Mouse (Mus musculus): ENCODE data around the gene Phc1. TPM values are rescaled to one million over a fixed set of nuclear protein-coding genes. Genes with fewer than 3 reads are reported as not detected.
"Not testable (repeated sequence)": the region's sequence is repeated elsewhere in the genome, so short reads cannot be mapped to it uniquely, and the experiment has no call there.

Phc1 gene
- polyA plus RNA-seq, 1 experiment from 2014 or later: 14.0 TPM

- WGBS: 60% methylated on average over 8 of the region's 8 CpGs
- ATAC-seq (replicated peaks; ENCODE audit: low FRiP score, low read depth): no peak
Observed at GRCm38 (mm10) chr6:122382046-122382445, 41.7 kb upstream of the Phc1 start.

GRCm38 (mm10) chr6:122368245-122368644 is 27.9 kb upstream of the Phc1 start:
- H3K27me3 ChIP-seq (ENCODE audit: insufficient read depth, low read length): no peaks in the 10 kb centered on the region
- no peak for TF ChIP-seq CTCF (IDR thresholded peaks at IDR 0.05; ENCODE audit: low read depth)
- ATAC-seq (replicated peaks; ENCODE audit: low FRiP score, low read depth) (no peak), DNase-seq (ENCODE audit: low spot score) (no peak)
- no peaks in the 10 kb centered on the region for H3K4me1 ChIP-seq (replicated peaks; ENCODE audit: insufficient read depth, low read length)
- no peaks in the 10 kb centered on the region for H3K9me3 ChIP-seq (replicated peaks; ENCODE audit: low read length)
- 86% methylated on average over 3 of the region's 3 CpGs for WGBS
- H3K9ac ChIP-seq (ENCODE audit: low read depth, low read length): no peak overlapping the region
- no peaks in the 10 kb centered on the region for H3K36me3 ChIP-seq (ENCODE audit: insufficient read depth, low read length)
- H3K4me3 ChIP-seq (replicated peaks; ENCODE audit: low read depth, low read length): no peak overlapping the region
- no peak overlapping the region for H3K4me2 ChIP-seq (ENCODE audit: low read length)
- no peak overlapping the region for H3K27ac ChIP-seq

More at GRCm38 (mm10) chr6:122382046-122382445, 41.7 kb upstream of the Phc1 start:
- TF ChIP-seq CTCF (IDR thresholded peaks at IDR 0.05; ENCODE audit: low read depth): no peak
- Histone ChIP-seq H3K4me3 (replicated peaks; ENCODE audit: low read depth, low read length) (no peak overlapping the region), H3K9me3 (replicated peaks; ENCODE audit: low read length) (no peaks in the 10 kb centered on the region), H3K4me2 (ENCODE audit: low read length) (no peak overlapping the region), H3K4me1 (replicated peaks; ENCODE audit: insufficient read depth, low read length) (no peaks in the 10 kb centered on the region), H3K36me3 (ENCODE audit: insufficient read depth, low read length) (no peaks in the 10 kb centered on the region), H3K9ac (ENCODE audit: low read depth, low read length) (no peak overlapping the region), H3K27ac (no peak overlapping the region), H3K27me3 (ENCODE audit: insufficient read depth, low read length) (no peaks in the 10 kb centered on the region)
- DNase-seq (ENCODE audit: low spot score): no peak

GRCm38 (mm10) chr6:122366976-122367375 is 26.6 kb upstream of the Phc1 start:
- Histone ChIP-seq H3K27me3 (ENCODE audit: insufficient read depth, low read length) (no peaks in the 10 kb centered on the region), H3K4me2 (ENCODE audit: low read length) (no peak overlapping the region), H3K4me3 (replicated peaks; ENCODE audit: low read depth, low read length) (no peak overlapping the region), H3K4me1 (replicated peaks; ENCODE audit: insufficient read depth, low read length) (no peaks in the 10 kb centered on the region), H3K36me3 (ENCODE audit: insufficient read depth, low read length) (no peaks in the 10 kb centered on the region), H3K9ac (ENCODE audit: low read depth, low read length) (no peak overlapping the region), H3K27ac (no peak overlapping the region), H3K9me3 (replicated peaks; ENCODE audit: low read length) (no peaks in the 10 kb centered on the region)
- no peak for DNase-seq (ENCODE audit: low spot score)
- no peak for ATAC-seq (replicated peaks; ENCODE audit: low FRiP score, low read depth)
- 50% methylated on average over 3 of the region's 3 CpGs for WGBS
- no peak for TF ChIP-seq CTCF (IDR thresholded peaks at IDR 0.05; ENCODE audit: low read depth)

GRCm38 (mm10) chr6:122366287-122366686 is 25.9 kb upstream of the Phc1 start:
- no peaks in the 10 kb centered on the region for H3K9me3 ChIP-seq (replicated peaks; ENCODE audit: low read length)
- 54% methylated on average over 2 of the region's 2 CpGs for WGBS
- H3K4me1 ChIP-seq (replicated peaks; ENCODE audit: insufficient read depth, low read length): no peaks in the 10 kb centered on the region
- no peak for TF ChIP-seq CTCF (IDR thresholded peaks at IDR 0.05; ENCODE audit: low read depth)
- H3K4me2 ChIP-seq (ENCODE audit: low read length): no peak overlapping the region
- H3K36me3 ChIP-seq (ENCODE audit: insufficient read depth, low read length): no peaks in the 10 kb centered on the region
- H3K4me3 ChIP-seq (replicated peaks; ENCODE audit: low read depth, low read length): no peak overlapping the region
- H3K27me3 ChIP-seq (ENCODE audit: insufficient read depth, low read length): no peaks in the 10 kb centered on the region
- H3K27ac ChIP-seq: no peak overlapping the region
- no peak overlapping the region for H3K9ac ChIP-seq (ENCODE audit: low read depth, low read length)
- DNase-seq (ENCODE audit: low spot score) (no peak), ATAC-seq (replicated peaks; ENCODE audit: low FRiP score, low read depth) (no peak)

GRCm38 (mm10) chr6:122365706-122366105 is 25.3 kb upstream of the Phc1 start:
- WGBS: 49% methylated on average over 3 of the region's 3 CpGs
- Histone ChIP-seq H3K27me3 (ENCODE audit: insufficient read depth, low read length) (no peaks in the 10 kb centered on the region), H3K4me2 (ENCODE audit: low read length) (no peak overlapping the region), H3K27ac (no peak overlapping the region), H3K4me1 (replicated peaks; ENCODE audit: insufficient read depth, low read length) (no peaks in the 10 kb centered on the region), H3K9ac (ENCODE audit: low read depth, low read length) (no peak overlapping the region), H3K9me3 (replicated peaks; ENCODE audit: low read length) (no peaks in the 10 kb centered on the region), H3K4me3 (replicated peaks; ENCODE audit: low read depth, low read length) (no peak overlapping the region), H3K36me3 (ENCODE audit: insufficient read depth, low read length) (no peaks in the 10 kb centered on the region)
- DNase-seq (ENCODE audit: low spot score) (no peak), ATAC-seq (replicated peaks; ENCODE audit: low FRiP score, low read depth) (no peak)
- TF ChIP-seq CTCF (IDR thresholded peaks at IDR 0.05; ENCODE audit: low read depth): no peak

- Histone ChIP-seq H3K4me3 (replicated peaks; ENCODE audit: low read depth, low read length) (no peak overlapping the region), H3K36me3 (ENCODE audit: insufficient read depth, low read length) (no peaks in the 10 kb centered on the region), H3K27me3 (ENCODE audit: insufficient read depth, low read length) (no peaks in the 10 kb centered on the region), H3K27ac (no peak overlapping the region), H3K9ac (ENCODE audit: low read depth, low read length) (no peak overlapping the region), H3K4me1 (replicated peaks; ENCODE audit: insufficient read depth, low read length) (no peaks in the 10 kb centered on the region), H3K4me2 (ENCODE audit: low read length) (no peak overlapping the region), H3K9me3 (replicated peaks; ENCODE audit: low read length) (no peaks in the 10 kb centered on the region)
- WGBS: 94% methylated on average over 1 of the region's 1 CpGs
- no peak for ATAC-seq (replicated peaks; ENCODE audit: low FRiP score, low read depth)
- no peak for TF ChIP-seq CTCF (IDR thresholded peaks at IDR 0.05; ENCODE audit: low read depth)
- no peak for DNase-seq (ENCODE audit: low spot score)
Observed at GRCm38 (mm10) chr6:122357089-122357488, 16.7 kb upstream of the Phc1 start.

- ATAC-seq (replicated peaks; ENCODE audit: low FRiP score, low read depth): no peak
- no peaks in the 10 kb centered on the region for H3K4me1 ChIP-seq (replicated peaks; ENCODE audit: insufficient read depth, low read length)
- DNase-seq (ENCODE audit: low spot score): no peak
- H3K9me3 ChIP-seq (replicated peaks; ENCODE audit: low read length): no peaks in the 10 kb centered on the region
- H3K27me3 ChIP-seq (ENCODE audit: insufficient read depth, low read length): no peaks in the 10 kb centered on the region
- no peak overlapping the region for H3K4me3 ChIP-seq (replicated peaks; ENCODE audit: low read depth, low read length)
- H3K27ac ChIP-seq: no peak overlapping the region
- TF ChIP-seq CTCF (IDR thresholded peaks at IDR 0.05; ENCODE audit: low read depth): no peak
- H3K36me3 ChIP-seq (ENCODE audit: insufficient read depth, low read length): no peaks in the 10 kb centered on the region
- WGBS: 54% methylated on average over 9 of the region's 9 CpGs
- no peak overlapping the region for H3K9ac ChIP-seq (ENCODE audit: low read depth, low read length)
- H3K4me2 ChIP-seq (ENCODE audit: low read length): no peak overlapping the region
Observed at GRCm38 (mm10) chr6:122355909-122356308, 15.5 kb upstream of the Phc1 start.

GRCm38 (mm10) chr6:122347326-122347725 is 7.0 kb upstream of the Phc1 start:
- not testable (repeated sequence) for DNase-seq (ENCODE audit: low spot score); ATAC-seq (replicated peaks; ENCODE audit: low FRiP score, low read depth); H3K9ac ChIP-seq (ENCODE audit: low read depth, low read length); H3K27me3 ChIP-seq (ENCODE audit: insufficient read depth, low read length); H3K4me2 ChIP-seq (ENCODE audit: low read length); H3K36me3 ChIP-seq (ENCODE audit: insufficient read depth, low read length); H3K4me3 ChIP-seq (replicated peaks; ENCODE audit: low read depth, low read length); H3K9me3 ChIP-seq (replicated peaks; ENCODE audit: low read length); H3K27ac ChIP-seq
- WGBS: 52% methylated on average over 1 of the region's 1 CpGs
- peaks cover 14% of the 10 kb centered on the region; the same call in 1 of the 2 replicates for H3K4me1 ChIP-seq (replicated peaks; ENCODE audit: insufficient read depth, low read length)
